Mouse (Mus musculus): Measurements from ENCODE around the gene Spns3. TPM values are rescaled to one million over a fixed set of nuclear protein-coding genes. Genes with fewer than 3 reads are reported as not detected.
A peak's percentile ranks its signal among the peaks of the same experiment; 100 is the strongest.

Spns3 gene
- polyA plus RNA-seq, 1 experiment from 2014 or later, result 0.07 TPM

DNA sequence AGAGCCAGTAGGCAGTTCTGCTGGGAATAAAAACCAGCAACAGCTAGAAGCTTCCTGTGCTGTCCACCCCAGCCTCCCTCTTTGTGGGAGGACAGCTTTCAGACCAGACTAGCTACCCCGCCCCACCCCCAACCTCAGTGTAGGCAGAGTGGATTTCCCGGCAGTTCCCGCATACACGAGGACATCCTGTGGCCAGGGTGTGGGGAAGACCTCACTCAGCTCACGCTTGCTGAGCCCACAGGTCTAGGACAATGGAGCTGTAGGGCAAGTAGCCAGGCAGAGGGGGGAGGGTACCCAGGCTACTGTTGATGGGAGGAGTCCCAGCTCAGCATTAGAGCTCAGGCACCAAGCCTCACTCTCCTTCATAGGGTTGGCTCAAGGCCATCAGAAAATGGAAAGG is 81.1 kb downstream of the Spns3 start:
- H3K9me3 ChIP-seq (ENCODE audit: control insufficient read depth, low read length), result no peaks in the 10 kb centered on the region
- H3K4me1 ChIP-seq (ENCODE audit: control insufficient read depth, insufficient read depth, low read length), result no peaks in the 10 kb centered on the region
- no peak overlapping the region for H3K9ac ChIP-seq (ENCODE audit: low read length)
- H3K27ac ChIP-seq (replicated peaks; ENCODE audit: low read depth, low read length), result no peak overlapping the region
- ATAC-seq (ENCODE audit: insufficient number of reproducible peaks, low FRiP score, low TSS enrichment, low read depth) (no peak), DNase-seq (ENCODE audit: low spot score) (peak; percentile 29)
- no peaks in the 10 kb centered on the region for H3K27me3 ChIP-seq (ENCODE audit: control insufficient read depth, insufficient read depth, low read length)
- no peaks in the 10 kb centered on the region for H3K36me3 ChIP-seq (ENCODE audit: control insufficient read depth, insufficient read depth, low read length)
- no peak overlapping the region for H3K4me3 ChIP-seq (ENCODE audit: low read depth, low read length)
- 42% methylated on average over 5 of the region's 5 CpGs for WGBS
- H3K4me2 ChIP-seq (ENCODE audit: low read depth, severe bottlenecking), result no peak overlapping the region

GRCm38 (mm10) chr11:72468525-72468924 is 81.8 kb downstream of the Spns3 start:
- WGBS, result 72% methylated on average over 5 of the region's 5 CpGs
- Histone ChIP-seq H3K27ac (replicated peaks; ENCODE audit: low read depth, low read length) (no peak overlapping the region), H3K4me1 (ENCODE audit: control insufficient read depth, insufficient read depth, low read length) (no peaks in the 10 kb centered on the region), H3K9ac (ENCODE audit: low read length) (no peak overlapping the region), H3K4me3 (ENCODE audit: low read depth, low read length) (no peak overlapping the region), H3K27me3 (ENCODE audit: control insufficient read depth, insufficient read depth, low read length) (no peaks in the 10 kb centered on the region), H3K9me3 (ENCODE audit: control insufficient read depth, low read length) (no peaks in the 10 kb centered on the region), H3K36me3 (ENCODE audit: control insufficient read depth, insufficient read depth, low read length) (no peaks in the 10 kb centered on the region), H3K4me2 (ENCODE audit: low read depth, severe bottlenecking) (no peak overlapping the region)
- ATAC-seq (ENCODE audit: insufficient number of reproducible peaks, low FRiP score, low TSS enrichment, low read depth) (no peak), DNase-seq (ENCODE audit: low spot score) (no peak)

DNA sequence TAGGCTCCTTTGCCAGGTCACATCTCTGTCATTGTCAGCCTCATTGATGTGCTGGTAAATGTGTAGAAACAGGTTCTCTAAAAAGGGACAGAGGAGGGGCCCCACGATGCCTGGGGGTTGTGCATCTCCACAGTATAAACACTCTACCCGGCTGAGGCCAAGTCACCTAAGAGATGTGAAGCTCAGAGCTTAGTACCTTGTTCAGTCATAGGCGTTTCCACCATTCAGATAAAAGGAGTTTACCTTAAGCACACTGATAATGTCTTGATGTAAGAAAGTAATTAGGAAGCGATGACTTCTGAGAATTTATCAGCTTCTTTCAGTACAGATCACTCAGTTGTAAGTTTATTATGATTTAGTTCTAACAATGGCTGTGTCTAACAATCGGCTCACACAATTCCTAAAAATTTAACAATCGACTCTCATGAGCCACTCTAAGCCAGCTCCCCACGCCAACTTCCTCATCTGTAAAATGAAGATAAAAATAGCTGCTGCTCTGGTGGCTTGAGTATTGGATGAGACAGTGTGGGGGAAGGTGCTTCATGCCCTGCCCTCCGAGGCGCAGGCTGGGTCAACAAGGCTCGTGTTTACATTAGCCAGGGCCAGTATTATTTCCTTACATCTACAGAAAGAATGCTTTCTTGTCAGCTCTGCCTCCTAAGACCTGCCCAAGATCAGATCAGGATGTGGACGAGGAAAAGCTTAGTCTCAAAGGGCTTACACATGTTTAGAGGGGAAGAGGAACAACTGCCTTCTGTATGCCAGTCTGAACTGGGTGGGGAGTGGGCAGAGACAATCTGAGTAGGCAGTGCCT is 83.4 kb downstream of the Spns3 start:
- Histone ChIP-seq H3K9ac (ENCODE audit: low read length) (no peak overlapping the region), H3K27ac (replicated peaks; ENCODE audit: low read depth, low read length) (no peak overlapping the region), H3K9me3 (ENCODE audit: control insufficient read depth, low read length) (no peaks in the 10 kb centered on the region), H3K27me3 (ENCODE audit: control insufficient read depth, insufficient read depth, low read length) (no peaks in the 10 kb centered on the region), H3K4me1 (ENCODE audit: control insufficient read depth, insufficient read depth, low read length) (no peaks in the 10 kb centered on the region), H3K4me2 (ENCODE audit: low read depth, severe bottlenecking) (no peak overlapping the region), H3K36me3 (ENCODE audit: control insufficient read depth, insufficient read depth, low read length) (no peaks in the 10 kb centered on the region), H3K4me3 (ENCODE audit: low read depth, low read length) (no peak overlapping the region)
- 56% methylated on average over 11 of the region's 11 CpGs for WGBS
- DNase-seq (ENCODE audit: low spot score) (no peak), ATAC-seq (ENCODE audit: insufficient number of reproducible peaks, low FRiP score, low TSS enrichment, low read depth) (no peak)

GRCm38 (mm10) chr11:72465978-72466693 is 84.2 kb downstream of the Spns3 start:
- Histone ChIP-seq H3K27me3 (ENCODE audit: control insufficient read depth, insufficient read depth, low read length) (no peaks in the 10 kb centered on the region), H3K4me1 (ENCODE audit: control insufficient read depth, insufficient read depth, low read length) (no peaks in the 10 kb centered on the region), H3K27ac (replicated peaks; ENCODE audit: low read depth, low read length) (no peak overlapping the region), H3K36me3 (ENCODE audit: control insufficient read depth, insufficient read depth, low read length) (no peaks in the 10 kb centered on the region), H3K9ac (ENCODE audit: low read length) (no peak overlapping the region), H3K4me2 (ENCODE audit: low read depth, severe bottlenecking) (no peak overlapping the region), H3K4me3 (ENCODE audit: low read depth, low read length) (no peak overlapping the region), H3K9me3 (ENCODE audit: control insufficient read depth, low read length) (no peaks in the 10 kb centered on the region)
- WGBS, result 72% methylated on average over 11 of the region's 11 CpGs
- ATAC-seq (ENCODE audit: insufficient number of reproducible peaks, low FRiP score, low TSS enrichment, low read depth), result no peak
- DNase-seq (ENCODE audit: low spot score), result no peak

- Histone ChIP-seq H3K4me1 (ENCODE audit: control insufficient read depth, insufficient read depth, low read length) (no peaks in the 10 kb centered on the region), H3K27me3 (ENCODE audit: control insufficient read depth, insufficient read depth, low read length) (no peaks in the 10 kb centered on the region), H3K9ac (ENCODE audit: low read length) (no peak overlapping the region), H3K4me2 (ENCODE audit: low read depth, severe bottlenecking) (no peak overlapping the region), H3K4me3 (ENCODE audit: low read depth, low read length) (no peak overlapping the region), H3K9me3 (ENCODE audit: control insufficient read depth, low read length) (no peaks in the 10 kb centered on the region), H3K27ac (replicated peaks; ENCODE audit: low read depth, low read length) (no peak overlapping the region), H3K36me3 (ENCODE audit: control insufficient read depth, insufficient read depth, low read length) (no peaks in the 10 kb centered on the region)
- WGBS, result 65% methylated on average over 3 of the region's 3 CpGs
- no peak for DNase-seq (ENCODE audit: low spot score)
- no peak for ATAC-seq (ENCODE audit: insufficient number of reproducible peaks, low FRiP score, low TSS enrichment, low read depth)
These were observed 85.5 kb downstream of the Spns3 start for GRCm38 (mm10) chr11:72464821-72465220.

- DNase-seq (ENCODE audit: low spot score) (no peak), ATAC-seq (ENCODE audit: insufficient number of reproducible peaks, low FRiP score, low TSS enrichment, low read depth) (no peak)
- WGBS, result 58% methylated on average over 5 of the region's 5 CpGs
- H3K4me1 ChIP-seq (ENCODE audit: control insufficient read depth, insufficient read depth, low read length), result no peaks in the 10 kb centered on the region
- no peak overlapping the region for H3K9ac ChIP-seq (ENCODE audit: low read length)
- no peak overlapping the region for H3K4me3 ChIP-seq (ENCODE audit: low read depth, low read length)
- H3K27me3 ChIP-seq (ENCODE audit: control insufficient read depth, insufficient read depth, low read length), result no peaks in the 10 kb centered on the region
- no peak overlapping the region for H3K27ac ChIP-seq (replicated peaks; ENCODE audit: low read depth, low read length)
- no peak overlapping the region for H3K4me2 ChIP-seq (ENCODE audit: low read depth, severe bottlenecking)
- H3K9me3 ChIP-seq (ENCODE audit: control insufficient read depth, low read length), result no peaks in the 10 kb centered on the region
- no peaks in the 10 kb centered on the region for H3K36me3 ChIP-seq (ENCODE audit: control insufficient read depth, insufficient read depth, low read length)
These were observed 88.8 kb downstream of the Spns3 start for GRCm38 (mm10) chr11:72461500-72461981.

GRCm38 (mm10) chr11:72458502-72458901 is 91.8 kb downstream of the Spns3 start:
- Histone ChIP-seq H3K4me3 (ENCODE audit: low read depth, low read length) (no peak overlapping the region), H3K27ac (replicated peaks; ENCODE audit: low read depth, low read length) (no peak overlapping the region), H3K4me2 (ENCODE audit: low read depth, severe bottlenecking) (no peak overlapping the region), H3K4me1 (ENCODE audit: control insufficient read depth, insufficient read depth, low read length) (no peaks in the 10 kb centered on the region), H3K27me3 (ENCODE audit: control insufficient read depth, insufficient read depth, low read length) (no peaks in the 10 kb centered on the region), H3K9ac (ENCODE audit: low read length) (no peak overlapping the region), H3K36me3 (ENCODE audit: control insufficient read depth, insufficient read depth, low read length) (no peaks in the 10 kb centered on the region), H3K9me3 (ENCODE audit: control insufficient read depth, low read length) (no peaks in the 10 kb centered on the region)
- ATAC-seq (ENCODE audit: insufficient number of reproducible peaks, low FRiP score, low TSS enrichment, low read depth) (no peak), DNase-seq (ENCODE audit: low spot score) (no peak)
- WGBS, result 79% methylated on average over 3 of the region's 3 CpGs

GRCm38 (mm10) chr11:72457995-72458496 is 92.3 kb downstream of the Spns3 start:
- 73% methylated on average over 12 of the region's 12 CpGs for WGBS
- no peaks in the 10 kb centered on the region for H3K9me3 ChIP-seq (ENCODE audit: control insufficient read depth, low read length)
- ATAC-seq (ENCODE audit: insufficient number of reproducible peaks, low FRiP score, low TSS enrichment, low read depth) (no peak), DNase-seq (ENCODE audit: low spot score) (no peak)
- no peak overlapping the region for H3K9ac ChIP-seq (ENCODE audit: low read length)
- no peak overlapping the region for H3K4me2 ChIP-seq (ENCODE audit: low read depth, severe bottlenecking)
- no peak overlapping the region for H3K27ac ChIP-seq (replicated peaks; ENCODE audit: low read depth, low read length)
- no peaks in the 10 kb centered on the region for H3K27me3 ChIP-seq (ENCODE audit: control insufficient read depth, insufficient read depth, low read length)
- H3K36me3 ChIP-seq (ENCODE audit: control insufficient read depth, insufficient read depth, low read length), result no peaks in the 10 kb centered on the region
- H3K4me3 ChIP-seq (ENCODE audit: low read depth, low read length), result no peak overlapping the region
- no peaks in the 10 kb centered on the region for H3K4me1 ChIP-seq (ENCODE audit: control insufficient read depth, insufficient read depth, low read length)

Measured in limb, embryonic 11.5 days (tissue).